Mouse (Mus musculus): ENCODE measurements around the gene Dpf2.
A peak's percentile ranks its signal among the peaks of the same experiment; 100 is the strongest.

The Dpf2 gene

GRCm38 (mm10) chr19:5937095-5937835, 24.5 kb upstream of the Dpf2 start:
- DNase-seq (ENCODE audit: low spot score in 2 of 2) = no peak

- DNase-seq (ENCODE audit: low spot score in 2 of 2) = no peak
Measured at GRCm38 (mm10) chr19:5935691-5936090, 22.9 kb upstream of the Dpf2 start.

GRCm38 (mm10) chr19:5935266-5935665, 22.5 kb upstream of the Dpf2 start:
- no peak for DNase-seq (ENCODE audit: low spot score in 2 of 2)

GRCm38 (mm10) chr19:5929634-5930596, 17.1 kb upstream of the Dpf2 start:
- no peak for DNase-seq (ENCODE audit: low spot score in 2 of 2)

- no peak for DNase-seq (ENCODE audit: low spot score in 2 of 2)
Measured at GRCm38 (mm10) chr19:5928546-5928945, 15.7 kb upstream of the Dpf2 start.

- no peak for DNase-seq (ENCODE audit: low spot score in 2 of 2)
Measured at GRCm38 (mm10) chr19:5928104-5928503, 15.3 kb upstream of the Dpf2 start.

- DNase-seq (ENCODE audit: low spot score in 2 of 2) = no peak
Measured at GRCm38 (mm10) chr19:5927532-5927931, 14.7 kb upstream of the Dpf2 start.

GRCm38 (mm10) chr19:5927026-5927425, 14.2 kb upstream of the Dpf2 start:
- no peak for DNase-seq (ENCODE audit: low spot score in 2 of 2)

GRCm38 (mm10) chr19:5925311-5925855, 12.6 kb upstream of the Dpf2 start:
- no peak for DNase-seq (ENCODE audit: low spot score in 2 of 2)

GRCm38 (mm10) chr19:5924713-5925093, 11.9 kb upstream of the Dpf2 start, which contains the start of gene Cdc42ep2:
Cdc42ep2 (minus strand) TSS chr19:5924816.
- DNase-seq (ENCODE audit: low spot score in 2 of 2) = peak; percentile 91 to 93

- peak; percentile 75 to 86 for DNase-seq (ENCODE audit: low spot score in 2 of 2)
Measured at GRCm38 (mm10) chr19:5923990-5924712, 11.3 kb upstream of the Dpf2 start.

GRCm38 (mm10) chr19:5922963-5923362, 10.2 kb upstream of the Dpf2 start:
- DNase-seq (ENCODE audit: low spot score in 2 of 2) = no peak

- no peak for DNase-seq (ENCODE audit: low spot score in 2 of 2)
Measured at GRCm38 (mm10) chr19:5922119-5922942, 9.5 kb upstream of the Dpf2 start.

GRCm38 (mm10) chr19:5921715-5922114, 8.9 kb upstream of the Dpf2 start:
- DNase-seq (ENCODE audit: low spot score in 2 of 2) = no peak

- peak; percentile 98 for DNase-seq (ENCODE audit: low spot score in 2 of 2)
Measured at GRCm38 (mm10) chr19:5912103-5913006, 455 bp downstream of the Dpf2 start.

- no peak for DNase-seq (ENCODE audit: low spot score in 2 of 2)
Measured at GRCm38 (mm10) chr19:5911430-5912102, 1.2 kb downstream of the Dpf2 start.

GRCm38 (mm10) chr19:5910221-5910620, 2.6 kb downstream of the Dpf2 start:
- DNase-seq (ENCODE audit: low spot score in 2 of 2) = no peak

GRCm38 (mm10) chr19:5907275-5907674, 5.5 kb downstream of the Dpf2 start:
- no peak for DNase-seq (ENCODE audit: low spot score in 2 of 2)

GRCm38 (mm10) chr19:5894002-5894678, 18.7 kb downstream of the Dpf2 start, which contains the start of gene Tigd3:
Tigd3 (minus strand) TSS chr19:5894149.
- peak; percentile 89 to 90 for DNase-seq (ENCODE audit: low spot score in 2 of 2)

Measured in spleen, postnatal 14 days (tissue).